Mouse (Mus musculus) naive thymus-derived CD4-positive, alpha-beta T cell, adult 2 months (primary cell): Measurements from ENCODE around the gene Dclk1.

Experiments
- DNase-seq: peaks from one replicate; pipeline ENCODE4 v3.0.0-alpha.2; 2011; ENCODE audit warnings: low read depth

Dclk1 gene

GRCm38 (mm10) chr3:55587972-55588946, 346.1 kb downstream of the Dclk1 start:
- DNase-seq, result no peak
